Mouse (Mus musculus) lung, adult 2 months (tissue): ENCODE results near the gene Ndufs8.

Source experiments
- CTCF ChIP-seq: fragments of 200-500 bp; IDR thresholded peaks from 2 replicates; pipeline ENCODE4 v1.5.1; 2011; ENCODE audit warnings: mild to moderate bottlenecking, low read length, control low read depth; ENCODE audit not compliant: insufficient read depth
- POLR2A ChIP-seq: fragments of 200-500 bp; IDR thresholded peaks from 2 replicates; pipeline ENCODE4 v1.6.1; 2011; ENCODE audit warnings: low read depth, mild to moderate bottlenecking, control low read depth, low read length, borderline replicate concordance; ENCODE audit errors: extremely low read depth

GRCm38 (mm10) chr19:3919928-3920327 lies 7.4 kb upstream of the Ndufs8 start:
- no peak for TF ChIP-seq POLR2A
- no peak for TF ChIP-seq CTCF
